Mouse (Mus musculus): ENCODE measurements around the gene Trappc10. TPM values are rescaled to one million over a fixed set of nuclear protein-coding genes. Genes with fewer than 3 reads are reported as not detected.

Trappc10 gene
- total RNA-seq (2021), result 10 to 100 TPM; 46.6 to 48.2 TPM

- intact Hi-C loops (cut with DNase I), result loop anchor here (1.0 kb wide), 2 partner anchors 59 to 168 kb away; partner anchors contain the start of gene Pwp2
- peak; percentile 89 for DNase-seq
Measured at GRCm38 (mm10) chr10:78244438-78245224, at the start of gene Trappc10. Trappc10 (minus strand) TSS chr10:78244641.

- DNase-seq, result no peak
- intact Hi-C loops (cut with DNase I), result no loop called here
Measured at GRCm38 (mm10) chr10:78293576-78293975, 49.1 kb upstream of the Trappc10 start.

GRCm38 (mm10) chr10:78292381-78292780 is 47.9 kb upstream of the Trappc10 start:
- DNase-seq, result no peak
- intact Hi-C loops (cut with DNase I), result no loop called here

- no peak for DNase-seq
- intact Hi-C loops (cut with DNase I), result no loop called here
Measured at GRCm38 (mm10) chr10:78290730-78291535, 46.5 kb upstream of the Trappc10 start.

GRCm38 (mm10) chr10:78288896-78289295 is 44.5 kb upstream of the Trappc10 start:
- intact Hi-C loops (cut with DNase I), result no loop called here
- DNase-seq, result no peak

GRCm38 (mm10) chr10:78288135-78288534 is 43.7 kb upstream of the Trappc10 start:
- intact Hi-C loops (cut with DNase I), result no loop called here
- no peak for DNase-seq

- DNase-seq, result no peak
- intact Hi-C loops (cut with DNase I), result no loop called here
Measured at GRCm38 (mm10) chr10:78287465-78288132, 43.2 kb upstream of the Trappc10 start.

- DNase-seq, result no peak
- intact Hi-C loops (cut with DNase I), result no loop called here
Measured at GRCm38 (mm10) chr10:78285959-78286358, 41.5 kb upstream of the Trappc10 start.

GRCm38 (mm10) chr10:78285409-78285808 is 41.0 kb upstream of the Trappc10 start:
- intact Hi-C loops (cut with DNase I), result no loop called here
- no peak for DNase-seq

GRCm38 (mm10) chr10:78284812-78285211 is 40.4 kb upstream of the Trappc10 start:
- intact Hi-C loops (cut with DNase I), result no loop called here
- DNase-seq, result no peak

- intact Hi-C loops (cut with DNase I), result no loop called here
- no peak for DNase-seq
Measured at GRCm38 (mm10) chr10:78282411-78282810, 38.0 kb upstream of the Trappc10 start.

- DNase-seq, result no peak
- intact Hi-C loops (cut with DNase I), result no loop called here
Measured at GRCm38 (mm10) chr10:78280486-78280885, 36.0 kb upstream of the Trappc10 start.

- peak; percentile 49 to 54 for DNase-seq
- intact Hi-C loops (cut with DNase I), result loop anchor here (1.0 to 2.0 kb wide), 4 partner anchors 44 to 117 kb away; no protein-coding TSS in a partner anchor
Measured at GRCm38 (mm10) chr10:78279210-78279609, 34.8 kb upstream of the Trappc10 start.

GRCm38 (mm10) chr10:78277835-78278234 is 33.4 kb upstream of the Trappc10 start:
- DNase-seq, result no peak
- intact Hi-C loops (cut with DNase I), result loop anchor here (2.0 kb wide), 2 partner anchors 45 to 77 kb away; no protein-coding TSS in a partner anchor

GRCm38 (mm10) chr10:78276242-78276641 is 31.8 kb upstream of the Trappc10 start:
- DNase-seq, result no peak
- intact Hi-C loops (cut with DNase I), result no loop called here

- DNase-seq, result no peak
- intact Hi-C loops (cut with DNase I), result no loop called here
Measured at GRCm38 (mm10) chr10:78272932-78273331, 28.5 kb upstream of the Trappc10 start.

- no peak for DNase-seq
- intact Hi-C loops (cut with DNase I), result no loop called here
Measured at GRCm38 (mm10) chr10:78265881-78266280, 21.4 kb upstream of the Trappc10 start.

- intact Hi-C loops (cut with DNase I), result no loop called here
- no peak for DNase-seq
Measured at GRCm38 (mm10) chr10:78264735-78265134, 20.3 kb upstream of the Trappc10 start.

- DNase-seq, result no peak
Measured at GRCm38 (mm10) chr10:78260916-78261650, 16.6 kb upstream of the Trappc10 start.

GRCm38 (mm10) chr10:78260322-78260721 is 15.9 kb upstream of the Trappc10 start:
- DNase-seq, result no peak
- intact Hi-C loops (cut with DNase I), result no loop called here

More at GRCm38 (mm10) chr10:78260916-78261650, 16.6 kb upstream of the Trappc10 start:
- intact Hi-C loops (cut with DNase I), result no loop called here

Data from heart, postnatal 36 days (tissue).